Mouse (Mus musculus) spleen, adult 2 months (tissue): ENCODE measurements around the gene Gm11437.

Source experiments
- CTCF ChIP-seq: fragments of 200-500 bp; IDR thresholded peaks from 2 replicates; pipeline ENCODE4 v1.5.1; 2011; ENCODE audit warnings: mild to moderate bottlenecking, inconsistent platforms; ENCODE audit not compliant: insufficient read depth, insufficient read length, insufficient replicate concordance; ENCODE audit errors: extremely low read depth
- POLR2A ChIP-seq: fragments of 200-500 bp; IDR thresholded peaks from 2 replicates; pipeline ENCODE4 v1.6.1; 2011; ENCODE audit warnings: low read depth, low read length, inconsistent platforms

GRCm38 (mm10) chr11:84113623-84114022 lies 53.7 kb downstream of the Gm11437 start:
- TF ChIP-seq CTCF (no peak), POLR2A (no peak)
